Mouse (Mus musculus) CD8-positive naive resting alpha-beta T cell, adult 57 days (primary cell): ENCODE measurements around the gene 1700056E22Rik. TPM values are rescaled to one million over a fixed set of nuclear protein-coding genes. Genes with fewer than 3 reads are reported as not detected.

ENCODE experiments used
- total RNA-seq: library from RNA; stranded (reverse); gene quantifications from one replicate; pipeline ENCODE4 v1.2.4, GENCODE M21; 2023

1700056E22Rik gene
- total RNA-seq: 19.1 TPM

GRCm38 (mm10) chr1:184034011-184034557 lies at the start of gene 1700056E22Rik:
1700056E22Rik (minus strand) TSS chr1:184034301.

GRCm38 (mm10) chr1:184013106-184013505 lies 21.0 kb downstream of the 1700056E22Rik start, which contains the start of gene Dusp10:
Dusp10 (plus strand) TSS chr1:184013302.

Other genes starting within 250 kb of the 1700056E22Rik start
- 268 TPM for gene Dusp10, start 21.0 kb downstream of the 1700056E22Rik start, total RNA-seq